Mouse (Mus musculus) granulocyte monocyte progenitor cell, adult 5-6 weeks (primary cell): ENCODE data around the gene a. TPM values are rescaled to one million over a fixed set of nuclear protein-coding genes. Genes with fewer than 3 reads are reported as not detected.
A peak's percentile ranks its signal among the peaks of the same experiment; 100 is the strongest.

ENCODE experiments used
- ATAC-seq: replicated peaks from 2 replicates; pipeline ENCODE4 v1.8.0; 2016; ENCODE audit warnings: mild to moderate bottlenecking, moderate TSS enrichment, inconsistent platforms; ENCODE audit not compliant: poor library complexity, severe bottlenecking
- total RNA-seq, 2 experiments: library from RNA; stranded (forward) in 1 of 2; stranded (reverse) in 1 of 2; fragments of 200-712, 200-1000 nt in 1 of 2; fragments of >200 nt in 1 of 2; fragmentation: Nextera tagmentation in 1 of 2; gene quantifications; 2 replicates each; pipeline ENCODE4 v1.2.3; 2014 to 2017

The a gene
- total RNA-seq, 2 experiments from 2014 or later = not detected

DNA sequence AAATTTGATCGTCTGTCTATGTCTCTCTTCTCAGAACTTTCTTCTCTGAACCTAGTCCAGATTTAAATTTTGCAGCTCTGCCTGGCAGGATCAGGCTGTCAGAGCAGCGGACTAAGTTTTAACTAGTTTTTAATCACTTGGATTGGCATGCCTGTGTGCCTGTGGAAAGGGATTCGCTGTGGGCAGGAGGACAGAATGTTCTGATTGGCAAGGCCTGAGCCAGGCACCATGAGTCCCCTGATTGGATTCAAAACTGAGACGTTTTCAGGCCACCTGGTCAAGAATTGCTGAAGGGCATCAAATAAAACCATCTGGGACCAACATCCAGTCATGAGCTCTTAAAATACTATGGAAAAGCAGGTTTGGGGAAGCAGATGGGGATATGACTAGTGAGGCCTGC lies 8.8 kb upstream of the a start:
- ATAC-seq = no peak

DNA sequence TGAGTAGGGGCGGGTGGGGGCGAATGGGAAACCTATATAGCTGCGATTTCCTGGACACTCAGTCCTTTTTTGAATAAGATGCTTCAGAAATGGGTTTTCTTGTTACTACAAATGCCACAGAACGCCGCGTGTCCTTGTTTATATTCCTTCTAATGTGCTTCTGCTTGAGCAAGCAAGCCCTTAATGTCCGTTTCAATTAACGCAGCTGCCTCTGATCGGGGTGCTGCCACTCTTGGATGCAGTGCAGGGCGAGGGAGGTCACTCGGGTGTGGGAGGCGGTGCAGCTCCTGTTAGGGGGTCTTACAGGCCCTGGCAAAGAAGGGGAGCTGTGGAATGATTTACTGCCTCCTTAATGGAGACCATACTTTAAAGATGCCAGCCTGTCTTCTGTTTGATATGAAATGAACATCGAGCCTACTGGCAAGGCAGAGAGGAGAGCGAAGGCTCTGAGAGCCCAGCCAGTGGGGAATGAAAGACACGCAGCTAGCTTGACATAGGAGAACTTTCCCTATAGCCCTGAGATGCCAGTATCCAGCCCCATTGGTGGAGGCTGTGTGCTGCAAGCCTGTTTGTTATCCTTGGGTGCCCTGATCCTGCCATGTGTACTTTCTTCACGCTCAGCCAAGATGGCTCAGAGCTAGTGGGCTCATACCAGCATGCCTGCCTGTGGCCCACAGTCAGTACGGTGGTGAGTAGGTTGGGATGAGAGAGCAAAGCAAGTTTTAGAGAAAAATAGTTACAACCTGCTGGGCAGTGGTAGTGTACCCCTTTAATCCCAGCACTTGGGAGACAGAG lies 8.1 kb upstream of the a start:
- no peak for ATAC-seq

DNA sequence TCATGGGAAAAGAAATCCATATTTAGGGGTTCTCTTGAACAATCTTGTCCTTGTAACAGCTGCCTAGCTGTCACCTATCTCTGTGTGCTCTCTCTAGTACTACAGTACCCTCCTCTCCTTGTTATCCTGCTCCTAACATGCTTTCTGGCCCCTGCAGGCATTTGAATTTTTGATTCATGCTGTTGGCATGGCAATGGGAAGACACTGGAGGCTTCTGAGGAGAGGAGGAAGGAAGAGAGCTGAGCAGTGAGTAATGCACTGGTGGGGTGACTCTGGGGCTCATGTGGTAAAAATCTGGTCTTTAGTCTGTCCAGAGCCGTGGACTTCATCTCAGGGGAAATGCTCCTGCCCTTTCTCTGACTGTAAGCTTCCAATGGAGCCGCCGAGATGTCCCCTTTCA lies 5.9 kb upstream of the a start:
- ATAC-seq = no peak

DNA sequence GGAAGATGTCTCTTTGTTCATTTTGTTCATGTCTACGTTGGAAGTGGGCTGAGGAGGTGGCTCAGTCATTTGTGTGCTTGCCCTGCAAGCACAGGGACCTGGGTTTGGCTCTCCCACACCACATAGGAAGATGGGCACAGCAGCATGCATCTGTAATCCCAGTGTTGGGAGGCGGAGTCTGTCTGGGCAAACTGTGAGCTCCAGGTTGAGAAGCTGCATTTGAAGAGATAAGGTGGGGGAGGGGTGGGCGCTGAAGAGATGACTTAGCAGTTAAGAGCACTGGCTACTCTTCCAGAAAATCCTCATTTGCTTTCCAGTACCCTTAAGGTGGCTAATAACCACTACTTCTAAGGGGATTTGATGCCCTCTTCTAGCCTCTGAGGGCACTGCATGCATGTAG lies 5.0 kb upstream of the a start:
- no peak for ATAC-seq

DNA sequence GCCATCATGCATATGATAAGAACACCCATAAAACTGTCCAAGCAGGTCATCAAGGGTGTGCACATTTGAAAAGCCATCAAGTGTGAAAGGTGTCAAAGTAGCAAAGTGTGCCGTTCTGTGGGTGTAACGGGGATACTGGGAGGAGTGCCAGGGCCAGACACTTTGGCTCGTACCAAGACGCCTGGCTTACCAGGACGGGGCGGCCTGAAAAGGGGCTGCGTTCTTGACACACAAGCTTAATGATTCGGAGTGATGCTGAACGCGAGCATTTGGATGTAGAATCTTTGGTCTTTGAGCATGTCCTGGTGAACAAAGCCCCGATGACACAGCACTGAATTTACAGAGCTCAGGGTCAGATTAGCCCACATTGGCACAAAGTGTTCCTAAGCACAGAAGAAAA lies 4.4 kb upstream of the a start:
- ATAC-seq = no peak

DNA sequence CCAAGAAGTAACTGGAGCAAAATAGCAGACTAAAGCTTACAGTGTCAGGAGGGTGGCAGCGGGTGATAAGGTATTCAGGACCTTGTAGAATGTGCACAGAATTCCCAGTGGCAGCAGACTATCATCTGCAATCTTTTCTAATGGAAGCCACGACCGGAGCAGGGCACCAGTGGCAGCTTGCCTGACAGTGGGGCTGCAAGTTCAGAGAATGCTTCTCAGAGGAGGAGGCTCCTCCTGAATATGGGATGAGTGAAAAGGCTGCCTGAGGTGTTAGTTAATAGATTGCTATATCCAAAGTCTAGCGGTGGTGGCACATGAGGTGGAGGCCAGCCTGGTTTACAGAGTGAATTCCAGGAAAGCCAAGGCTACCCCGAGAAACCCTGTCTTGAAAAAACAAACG lies 1.8 kb upstream of the a start:
- ATAC-seq = no peak

DNA sequence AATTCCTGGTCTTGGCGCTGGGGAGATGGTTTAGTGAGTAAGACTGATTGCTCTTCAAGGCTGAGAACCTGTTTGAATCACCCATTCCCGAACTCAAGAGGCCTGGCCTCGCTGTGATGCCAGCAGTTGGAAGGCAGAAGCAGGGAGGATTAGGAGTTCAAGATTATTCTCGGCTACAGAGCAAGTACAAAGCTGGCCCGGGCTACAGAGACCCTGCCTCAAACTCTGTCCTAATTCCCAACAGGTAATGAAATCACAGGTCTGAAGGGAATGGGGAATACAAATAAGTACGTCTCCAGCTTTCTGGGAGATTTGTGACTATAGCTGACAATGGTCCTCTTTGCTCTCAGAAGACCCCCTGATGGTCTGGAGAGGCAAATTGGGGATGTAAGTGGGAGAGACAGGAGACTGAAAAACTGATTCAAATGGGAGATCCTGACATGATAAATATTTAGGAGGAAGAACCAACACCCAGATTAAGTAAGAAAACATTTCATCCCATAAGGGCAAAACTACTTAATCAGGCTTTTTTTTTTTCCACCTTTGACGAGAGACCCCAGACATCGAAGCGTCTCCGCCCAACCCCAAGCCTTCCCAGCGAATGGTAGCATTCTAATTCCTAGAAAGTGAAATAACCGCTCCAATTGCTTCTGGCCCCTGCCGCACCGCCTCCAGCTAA lies 1.1 kb upstream of the a start:
- no peak for ATAC-seq

DNA sequence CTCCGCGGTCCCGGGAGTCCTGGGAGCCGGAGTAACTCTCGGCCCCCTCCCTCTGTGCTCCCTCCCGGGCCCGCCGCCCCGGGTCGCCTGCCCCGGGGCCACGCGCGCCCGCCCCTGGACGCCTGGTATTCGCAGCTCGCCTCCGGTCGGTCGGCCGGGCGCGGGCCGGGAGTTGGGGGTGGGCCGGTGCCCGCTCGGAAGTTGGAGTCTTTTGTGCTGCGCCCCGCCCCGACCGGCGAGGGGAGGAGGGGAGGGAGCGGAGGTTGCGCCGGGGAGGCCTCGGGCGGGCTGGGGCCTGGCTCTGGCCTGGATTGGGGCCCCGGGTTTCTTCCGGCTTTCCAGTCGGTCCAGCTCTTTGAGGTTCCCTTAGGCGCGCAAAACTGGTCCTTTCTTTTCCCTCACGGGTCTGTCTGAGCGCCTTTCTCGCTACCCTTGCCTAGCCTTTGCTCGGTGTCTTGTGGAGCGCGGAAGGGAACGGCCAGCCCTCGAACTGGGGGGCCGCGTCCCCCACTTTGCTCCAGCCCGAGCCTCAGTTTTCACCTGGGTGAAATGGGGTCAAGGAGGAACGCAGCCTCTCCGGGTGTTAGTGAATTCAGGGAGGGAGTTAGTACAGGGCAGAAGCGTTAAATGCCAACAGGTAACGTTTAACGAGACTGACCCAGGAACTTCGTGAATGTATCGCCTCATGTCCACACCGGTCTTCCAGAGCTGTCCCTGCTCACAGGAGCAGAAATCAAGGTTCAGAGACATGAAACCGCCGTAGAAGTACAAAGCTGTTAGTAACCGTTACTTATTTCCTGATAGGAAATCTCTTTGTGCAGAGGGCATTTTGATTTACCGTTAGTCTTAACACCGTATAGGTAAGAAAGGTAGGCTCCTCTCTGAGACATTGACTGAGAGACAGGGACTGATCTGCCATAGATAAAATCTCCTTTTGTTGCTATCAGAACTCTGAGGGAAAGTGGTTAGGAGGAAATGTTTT lies 750 bp downstream of the a start:
- peak; percentile 33 for ATAC-seq

DNA sequence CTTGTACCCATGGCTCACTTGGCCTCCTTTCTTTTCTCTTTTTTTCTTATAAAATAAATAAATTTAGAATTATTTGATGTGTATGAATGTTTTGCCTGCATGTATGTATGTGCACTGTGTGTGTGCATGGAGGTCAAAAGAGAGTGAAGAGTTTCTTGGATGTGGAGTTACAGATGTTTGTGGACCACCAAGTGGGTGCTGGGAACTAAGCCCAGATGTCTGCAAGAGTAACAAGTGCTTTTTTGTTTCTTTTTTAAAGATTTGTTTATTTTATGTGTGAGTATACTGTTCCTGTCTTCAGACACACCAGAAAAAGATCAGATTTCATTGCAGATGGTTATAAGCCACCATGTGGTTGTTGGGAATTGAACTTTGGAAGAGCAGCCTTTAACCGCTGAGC lies 12.2 kb downstream of the a start:
- no peak for ATAC-seq

DNA sequence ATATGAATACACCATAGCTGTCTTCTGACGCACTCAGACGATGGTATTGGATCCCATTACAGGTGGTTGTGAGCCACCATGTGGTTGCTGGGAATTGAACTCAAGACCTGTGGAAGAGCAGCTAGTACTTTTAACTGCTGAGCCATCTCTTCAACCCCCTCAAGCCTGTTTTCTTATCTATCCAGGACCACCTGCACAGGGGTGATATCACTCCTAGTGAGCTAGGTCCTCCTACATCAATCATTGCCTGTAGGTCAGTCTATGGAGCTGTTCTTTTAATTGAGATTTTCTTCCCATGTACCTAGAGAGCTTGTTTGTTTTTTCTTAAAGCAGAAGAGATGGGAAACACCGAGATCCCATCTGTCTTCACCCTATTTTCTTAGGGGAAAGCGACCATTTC lies 12.6 kb downstream of the a start:
- ATAC-seq = no peak

DNA sequence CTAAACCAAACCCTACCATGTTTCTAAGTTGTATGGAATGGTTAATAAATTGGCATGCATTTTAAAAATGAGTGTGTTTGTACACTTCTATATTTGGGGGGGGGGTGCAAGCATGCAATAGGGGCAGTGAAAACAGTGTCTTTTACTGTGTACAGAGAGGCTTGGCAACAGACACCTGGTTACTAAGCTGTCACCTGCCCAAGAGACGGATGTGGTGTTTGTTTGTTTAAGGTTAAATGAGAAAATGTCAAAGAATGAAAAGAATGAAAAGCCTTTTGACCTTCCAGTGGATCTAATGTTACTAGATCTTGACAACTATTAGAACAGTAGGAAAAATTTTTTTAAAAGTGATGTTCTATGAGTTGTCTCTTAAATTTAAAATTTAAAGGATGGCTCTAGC lies 16.5 kb downstream of the a start:
- no peak for ATAC-seq

DNA sequence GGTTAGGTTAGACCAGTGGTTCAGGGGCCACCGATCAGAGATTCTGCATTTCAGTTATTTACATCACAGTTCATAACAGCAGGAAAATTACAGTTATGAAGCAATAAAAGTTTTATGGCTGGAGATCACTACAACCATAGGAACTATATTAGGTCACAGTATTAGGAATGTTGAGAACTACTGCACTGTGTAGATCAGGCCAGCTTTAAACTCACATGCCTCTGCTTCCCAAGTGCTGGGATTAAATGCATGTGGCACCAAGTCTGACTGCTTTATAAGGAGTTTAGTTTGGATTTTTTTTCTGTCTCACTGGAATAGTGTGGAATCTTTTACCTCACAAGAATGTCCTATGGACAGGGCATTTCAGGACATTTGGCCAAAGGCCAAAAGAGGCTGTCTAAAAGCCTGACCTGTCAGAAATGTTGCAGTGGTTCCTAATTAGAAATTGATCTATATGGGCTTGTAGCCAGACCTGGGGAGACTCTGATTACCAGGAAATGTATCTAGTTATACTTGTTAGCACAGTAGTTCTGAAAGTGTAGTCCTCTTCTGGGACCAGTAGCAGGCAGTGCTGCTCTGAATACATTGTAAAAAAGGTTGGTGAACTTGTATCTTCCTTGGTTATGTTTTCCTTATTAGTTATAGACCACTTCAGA lies 18.0 kb downstream of the a start:
- ATAC-seq = peak; percentile 40

DNA sequence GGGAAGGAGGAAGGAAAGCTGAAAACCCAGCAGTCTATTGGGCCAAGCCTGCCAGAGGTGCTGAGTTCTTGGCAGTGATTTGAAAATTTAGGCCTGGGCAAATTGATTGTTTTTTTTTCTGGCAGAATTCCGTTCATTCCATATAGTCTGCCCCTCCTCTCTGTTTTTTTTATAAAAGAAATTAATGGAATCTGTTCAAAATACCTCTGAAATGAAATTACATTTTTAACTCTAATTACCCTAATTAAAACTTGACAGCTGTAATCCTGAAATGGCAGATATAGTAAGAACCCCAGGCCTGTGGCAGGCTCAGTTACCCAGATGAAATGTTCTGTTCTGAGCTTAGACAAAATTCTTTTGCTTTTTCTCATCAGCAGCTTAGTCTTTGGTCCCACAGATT lies 19.6 kb downstream of the a start:
- ATAC-seq = no peak

DNA sequence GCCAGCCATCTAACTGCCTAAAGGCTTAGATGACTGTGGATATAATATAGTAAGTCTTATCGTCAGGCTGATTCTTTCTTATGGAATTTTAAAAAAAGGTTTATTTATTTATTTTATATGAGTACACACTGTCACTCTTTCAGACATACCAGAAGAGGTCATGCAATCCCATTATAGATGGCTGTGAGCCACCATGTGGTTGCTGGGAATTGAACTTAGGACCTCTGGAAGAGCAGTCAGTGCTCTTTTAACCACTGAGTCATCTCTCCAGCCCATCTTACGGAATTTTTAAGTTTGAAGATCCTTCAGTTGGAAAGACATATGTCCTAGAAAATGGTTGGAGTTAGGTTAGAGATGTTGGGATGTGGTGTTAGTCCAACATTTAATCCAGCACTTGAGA lies 22.2 kb downstream of the a start:
- no peak for ATAC-seq

DNA sequence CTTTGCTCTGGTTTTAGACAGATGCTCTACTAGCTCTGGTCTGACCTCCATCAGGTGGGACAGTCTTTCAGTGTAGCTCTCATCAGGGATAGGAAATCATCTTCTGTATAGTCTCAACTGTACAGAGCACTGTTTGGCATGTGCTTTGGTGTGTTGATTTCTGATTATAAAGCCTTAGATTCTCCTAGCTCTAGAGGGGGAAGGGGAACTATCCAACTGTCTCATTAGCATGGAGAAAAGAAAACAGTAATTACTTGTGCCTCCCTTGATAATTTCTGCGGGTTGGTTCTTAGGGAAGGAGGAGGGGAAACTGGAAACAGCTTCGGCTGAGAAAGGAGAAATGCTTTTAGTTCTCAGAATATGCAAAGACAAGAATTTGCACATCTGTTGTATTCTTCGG lies 25.9 kb downstream of the a start:
- no peak for ATAC-seq

DNA sequence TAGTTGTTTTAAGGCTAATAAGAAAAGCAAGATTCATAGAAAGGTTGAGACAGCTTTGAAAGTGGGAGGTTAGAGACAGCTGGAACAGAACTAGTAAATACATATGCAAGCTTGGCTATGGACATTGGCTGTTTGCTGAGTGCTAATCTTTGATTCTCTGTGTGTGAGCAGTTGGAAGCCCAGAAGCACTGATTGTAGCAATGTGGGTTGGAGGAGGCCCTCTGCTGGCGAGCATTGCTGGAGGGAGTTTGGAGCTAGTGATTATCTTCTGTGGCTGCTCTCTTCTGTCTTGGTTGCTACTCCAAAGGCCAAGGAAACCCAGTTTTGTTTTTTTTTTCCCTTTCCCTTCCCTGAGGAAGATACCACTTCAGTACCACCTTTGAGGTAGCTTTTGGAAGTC lies 26.6 kb downstream of the a start:
- no peak for ATAC-seq

DNA sequence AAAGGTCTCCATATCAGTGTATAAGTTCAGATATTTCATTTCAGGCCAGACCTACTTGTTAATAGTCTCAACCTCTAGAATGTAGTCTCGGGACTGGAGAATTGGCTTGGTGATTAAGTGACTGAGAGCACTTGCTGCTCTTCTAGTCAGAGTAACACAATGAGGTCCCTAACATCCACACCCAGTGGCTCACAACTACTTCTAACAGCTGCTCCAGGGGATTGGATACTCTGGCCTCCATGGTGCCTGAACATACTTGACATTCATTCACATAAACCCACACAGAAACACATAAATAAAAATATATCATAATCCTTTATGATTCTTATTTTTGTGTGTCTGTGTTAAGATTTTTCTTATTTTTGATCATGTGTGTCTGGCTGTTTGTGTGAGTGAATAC lies 27.4 kb downstream of the a start:
- no peak for ATAC-seq

DNA sequence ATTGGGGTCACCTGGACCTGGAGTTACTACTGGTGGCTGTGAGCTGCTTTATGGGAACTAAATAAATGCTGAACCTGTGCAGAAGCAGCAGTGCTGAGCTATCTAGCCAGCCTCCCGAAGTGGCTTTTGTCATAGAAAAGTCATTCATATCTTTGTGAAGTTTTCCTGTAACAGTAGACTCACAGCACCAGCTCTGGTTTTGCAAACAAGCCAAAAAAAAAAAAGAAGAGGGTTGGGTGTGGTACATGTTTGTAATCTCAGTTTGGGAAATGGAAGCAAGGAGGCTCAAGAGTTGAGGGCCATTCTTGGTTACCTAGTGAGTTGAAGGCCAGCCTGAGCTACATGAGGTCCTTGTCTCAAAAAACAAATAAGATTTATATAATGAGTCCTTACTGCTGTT lies 29.1 kb downstream of the a start:
- no peak for ATAC-seq

DNA sequence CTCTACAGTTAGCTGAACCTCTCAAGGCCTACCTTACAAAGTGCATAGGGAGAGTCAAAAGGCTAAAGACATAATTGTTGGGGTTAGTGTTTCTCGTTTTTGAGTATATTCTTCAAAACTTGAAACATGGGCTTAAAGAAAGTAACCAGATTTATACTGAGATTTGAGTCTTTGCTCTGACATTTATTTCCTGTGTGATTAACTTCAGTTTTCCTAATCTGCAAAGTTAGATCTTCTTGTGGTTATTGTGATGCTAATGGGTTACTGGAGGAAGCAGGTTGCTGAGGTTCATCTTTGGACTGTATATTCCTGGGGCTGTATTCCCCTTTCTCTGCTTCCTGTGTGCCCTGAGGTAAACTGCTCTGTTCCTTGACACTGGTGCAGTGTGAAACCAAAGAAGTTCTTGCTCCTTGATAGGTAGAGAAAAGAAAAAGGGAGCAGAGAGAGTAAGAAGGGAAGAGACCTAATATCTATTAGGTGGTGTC lies 34.9 kb downstream of the a start:
- no peak for ATAC-seq

DNA sequence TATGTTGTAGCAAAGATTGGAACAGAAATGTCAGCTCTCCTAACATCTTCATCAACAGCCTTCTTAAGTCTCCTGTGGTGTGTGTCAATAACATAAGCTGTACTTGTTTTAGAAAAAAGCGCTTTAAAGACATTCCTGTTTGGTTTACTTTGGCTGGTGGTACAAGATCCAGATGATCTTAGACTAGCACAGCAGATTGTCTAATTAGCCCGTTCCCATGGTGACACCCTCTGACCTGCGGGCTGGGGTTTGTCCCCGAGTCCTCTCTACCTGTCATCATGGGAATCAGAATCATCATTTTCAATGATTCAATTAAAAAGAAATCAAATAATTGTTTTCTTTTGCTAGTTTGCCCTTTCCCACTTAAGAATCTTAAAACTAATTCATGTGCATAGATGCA lies 36.3 kb downstream of the a start:
- ATAC-seq = no peak
